Mouse (Mus musculus): ENCODE data around the gene Arhgef26. TPM values are rescaled to one million over a fixed set of nuclear protein-coding genes. Genes with fewer than 3 reads are reported as not detected.

Gene Arhgef26
- polyA plus RNA-seq, 1 experiment from 2014 or later = 8.8 TPM

GRCm38 (mm10) chr3:62339516-62340051 is 1.4 kb downstream of the Arhgef26 start:
- TF ChIP-seq CTCF (IDR thresholded peaks at IDR 0.05; ENCODE audit: low read depth) = no peak
- no peaks in the 10 kb centered on the region for H3K27me3 ChIP-seq (ENCODE audit: insufficient read depth, low read length)
- peak overlapping the region; percentile 79 for H3K9ac ChIP-seq (ENCODE audit: low read depth, low read length)
- ATAC-seq (replicated peaks; ENCODE audit: low FRiP score, low read depth) (peak; percentile 69), DNase-seq (ENCODE audit: low spot score) (peak; percentile 68)
- peak overlapping the region; percentile 91 for H3K4me2 ChIP-seq (ENCODE audit: low read length)
- WGBS = 0% methylated on average over 49 of the region's 53 CpGs
- peaks cover 5% of the 10 kb centered on the region for H3K4me1 ChIP-seq (replicated peaks; ENCODE audit: insufficient read depth, low read length)
- no peaks in the 10 kb centered on the region for H3K9me3 ChIP-seq (replicated peaks; ENCODE audit: low read length)
- H3K36me3 ChIP-seq (ENCODE audit: insufficient read depth, low read length) = no peaks in the 10 kb centered on the region
- H3K4me3 ChIP-seq (replicated peaks; ENCODE audit: low read depth, low read length) = peak overlapping the region; percentile 75
- peak overlapping the region; percentile 82 for H3K27ac ChIP-seq

GRCm38 (mm10) chr3:62340154-62340760 is 2.1 kb downstream of the Arhgef26 start:
- TF ChIP-seq CTCF (IDR thresholded peaks at IDR 0.05; ENCODE audit: low read depth) = no peak
- H3K9ac ChIP-seq (ENCODE audit: low read depth, low read length) = peak overlapping the region; percentile 79
- H3K9me3 ChIP-seq (replicated peaks; ENCODE audit: low read length) = no peaks in the 10 kb centered on the region
- H3K36me3 ChIP-seq (ENCODE audit: insufficient read depth, low read length) = no peaks in the 10 kb centered on the region
- DNase-seq (ENCODE audit: low spot score) = no peak
- H3K4me1 ChIP-seq (replicated peaks; ENCODE audit: insufficient read depth, low read length) = peaks cover 5% of the 10 kb centered on the region
- no peaks in the 10 kb centered on the region for H3K27me3 ChIP-seq (ENCODE audit: insufficient read depth, low read length)
- H3K4me3 ChIP-seq (replicated peaks; ENCODE audit: low read depth, low read length) = peak overlapping the region; percentile 75
- no peak overlapping the region for H3K27ac ChIP-seq
- no peak for ATAC-seq (replicated peaks; ENCODE audit: low FRiP score, low read depth)
- WGBS = 13% methylated on average over 16 of the region's 16 CpGs
- H3K4me2 ChIP-seq (ENCODE audit: low read length) = peak overlapping the region; percentile 91

GRCm38 (mm10) chr3:62340861-62341260 is 2.7 kb downstream of the Arhgef26 start:
- Histone ChIP-seq H3K4me3 (replicated peaks; ENCODE audit: low read depth, low read length) (peak overlapping the region; percentile 75), H3K36me3 (ENCODE audit: insufficient read depth, low read length) (0 out of 2 replicates have a peak, but pooled peaks cover under 1% of the 10 kb centered on the region), H3K4me2 (ENCODE audit: low read length) (peak overlapping the region; percentile 91), H3K27me3 (ENCODE audit: insufficient read depth, low read length) (no peaks in the 10 kb centered on the region), H3K9ac (ENCODE audit: low read depth, low read length) (no peak overlapping the region), H3K9me3 (replicated peaks; ENCODE audit: low read length) (no peaks in the 10 kb centered on the region), H3K4me1 (replicated peaks; ENCODE audit: insufficient read depth, low read length) (peaks cover 5% of the 10 kb centered on the region), H3K27ac (no peak overlapping the region)
- WGBS = 22% methylated on average over 2 of the region's 2 CpGs
- TF ChIP-seq CTCF (IDR thresholded peaks at IDR 0.05; ENCODE audit: low read depth) = no peak
- ATAC-seq (replicated peaks; ENCODE audit: low FRiP score, low read depth) = no peak
- peak; percentile 32 for DNase-seq (ENCODE audit: low spot score)

GRCm38 (mm10) chr3:62341496-62342205 is 3.5 kb downstream of the Arhgef26 start:
- TF ChIP-seq CTCF (IDR thresholded peaks at IDR 0.05; ENCODE audit: low read depth) = no peak
- 0 out of 2 replicates have a peak, but pooled peaks cover 3% of the 10 kb centered on the region for H3K36me3 ChIP-seq (ENCODE audit: insufficient read depth, low read length)
- no peak overlapping the region for H3K9ac ChIP-seq (ENCODE audit: low read depth, low read length)
- DNase-seq (ENCODE audit: low spot score) = no peak
- no peaks in the 10 kb centered on the region for H3K27me3 ChIP-seq (ENCODE audit: insufficient read depth, low read length)
- WGBS = 34% methylated on average over 3 of the region's 3 CpGs
- peaks cover 5% of the 10 kb centered on the region for H3K4me1 ChIP-seq (replicated peaks; ENCODE audit: insufficient read depth, low read length)
- ATAC-seq (replicated peaks; ENCODE audit: low FRiP score, low read depth) = no peak
- peak overlapping the region; percentile 91; the same call in 1 of the 2 replicates for H3K4me2 ChIP-seq (ENCODE audit: low read length)
- H3K4me3 ChIP-seq (replicated peaks; ENCODE audit: low read depth, low read length) = no peak overlapping the region
- no peaks in the 10 kb centered on the region for H3K9me3 ChIP-seq (replicated peaks; ENCODE audit: low read length)
- H3K27ac ChIP-seq = no peak overlapping the region

- WGBS = 68% methylated on average over 6 of the region's 6 CpGs
- no peak overlapping the region for H3K4me3 ChIP-seq (replicated peaks; ENCODE audit: low read depth, low read length)
- no peak for DNase-seq (ENCODE audit: low spot score)
- no peak overlapping the region for H3K9ac ChIP-seq (ENCODE audit: low read depth, low read length)
- 0 out of 2 replicates have a peak, but pooled peaks cover 3% of the 10 kb centered on the region for H3K36me3 ChIP-seq (ENCODE audit: insufficient read depth, low read length)
- H3K4me1 ChIP-seq (replicated peaks; ENCODE audit: insufficient read depth, low read length) = no peaks in the 10 kb centered on the region
- no peak for ATAC-seq (replicated peaks; ENCODE audit: low FRiP score, low read depth)
- no peaks in the 10 kb centered on the region for H3K27me3 ChIP-seq (ENCODE audit: insufficient read depth, low read length)
- H3K9me3 ChIP-seq (replicated peaks; ENCODE audit: low read length) = no peaks in the 10 kb centered on the region
- H3K27ac ChIP-seq = no peak overlapping the region
- TF ChIP-seq CTCF (IDR thresholded peaks at IDR 0.05; ENCODE audit: low read depth) = no peak
- no peak overlapping the region for H3K4me2 ChIP-seq (ENCODE audit: low read length)
These were observed 10.5 kb downstream of the Arhgef26 start for GRCm38 (mm10) chr3:62348514-62349217.

All from kidney, postnatal 0 days (tissue).